Mouse (Mus musculus) left cerebral cortex, adult 11 months (tissue): ENCODE results near the gene Gtpbp8.

ENCODE experiments used
- DNase-seq: peaks from one replicate; pipeline ENCODE4 v3.0.0; 2022; ENCODE audit warnings: low spot score

Gene Gtpbp8

DNA sequence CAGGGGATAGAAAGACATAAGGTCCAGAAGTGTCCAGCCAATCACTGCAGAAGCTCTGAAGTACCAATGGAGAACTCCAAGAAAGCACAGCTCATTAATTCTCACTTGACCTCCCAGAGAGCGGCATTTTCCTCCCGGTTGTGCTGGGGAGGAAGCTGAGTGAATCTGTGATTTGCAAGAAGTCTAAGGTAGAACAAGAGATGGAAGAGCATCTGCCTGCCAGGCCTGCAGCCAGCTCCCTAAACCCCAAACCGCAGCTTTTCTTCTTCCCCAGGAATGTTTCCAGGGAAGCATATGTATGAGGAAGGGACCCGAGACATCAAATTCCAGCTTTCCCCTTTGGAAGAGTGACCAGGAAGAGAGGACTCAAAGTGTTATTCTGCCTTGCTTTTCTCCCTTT lies 57.7 kb downstream of the Gtpbp8 start:
- no peak for DNase-seq

- DNase-seq = no peak
Observed at GRCm38 (mm10) chr16:44687719-44688420, 58.3 kb downstream of the Gtpbp8 start.

GRCm38 (mm10) chr16:44686991-44687718 lies 59.0 kb downstream of the Gtpbp8 start:
- no peak for DNase-seq
